Mouse (Mus musculus): ENCODE measurements around the gene Tubgcp6.

Gene Tubgcp6

DNA sequence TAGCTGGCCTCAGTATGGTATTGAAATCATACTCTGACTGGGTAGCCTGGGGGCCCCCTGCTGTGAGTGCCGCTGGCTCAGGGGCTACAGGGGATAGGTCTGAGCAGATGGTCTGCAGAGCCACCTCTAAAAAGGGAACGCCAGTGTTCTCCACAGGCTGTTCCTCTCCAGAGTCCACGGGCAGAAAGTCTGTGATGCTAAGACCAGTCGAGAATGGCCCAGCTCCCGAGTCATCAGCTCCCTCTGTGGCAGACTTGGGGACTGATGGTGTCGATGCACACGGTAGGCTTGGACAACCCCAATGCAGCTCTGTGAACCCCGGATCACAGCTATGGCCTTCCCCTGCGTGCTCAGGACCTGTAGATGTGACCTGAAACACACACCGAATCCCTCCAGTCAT is 19.0 kb downstream of the Tubgcp6 start:
- DNase-seq (ENCODE audit: low read depth, low spot score), result no peak

DNA sequence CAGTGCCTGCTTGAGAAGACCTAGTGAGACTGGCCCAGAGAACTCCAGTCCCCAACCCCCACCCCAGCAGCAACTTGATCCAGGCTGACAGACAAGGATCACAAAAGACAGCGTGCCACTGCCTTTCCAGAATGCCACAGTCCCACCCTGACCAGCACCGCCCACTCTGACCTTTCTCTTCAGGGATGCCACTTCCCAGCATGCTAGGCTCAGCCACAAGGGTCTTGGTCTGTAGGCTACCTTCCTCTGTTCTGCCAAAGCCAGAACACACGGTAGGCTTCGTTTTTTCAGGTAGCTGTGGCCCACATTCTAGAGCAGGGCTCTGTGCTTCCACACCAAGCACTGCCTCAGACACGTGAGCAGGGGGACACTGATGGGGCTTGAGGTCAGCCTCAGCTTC is 20.3 kb downstream of the Tubgcp6 start:
- DNase-seq (ENCODE audit: low read depth, low spot score), result no peak

DNA sequence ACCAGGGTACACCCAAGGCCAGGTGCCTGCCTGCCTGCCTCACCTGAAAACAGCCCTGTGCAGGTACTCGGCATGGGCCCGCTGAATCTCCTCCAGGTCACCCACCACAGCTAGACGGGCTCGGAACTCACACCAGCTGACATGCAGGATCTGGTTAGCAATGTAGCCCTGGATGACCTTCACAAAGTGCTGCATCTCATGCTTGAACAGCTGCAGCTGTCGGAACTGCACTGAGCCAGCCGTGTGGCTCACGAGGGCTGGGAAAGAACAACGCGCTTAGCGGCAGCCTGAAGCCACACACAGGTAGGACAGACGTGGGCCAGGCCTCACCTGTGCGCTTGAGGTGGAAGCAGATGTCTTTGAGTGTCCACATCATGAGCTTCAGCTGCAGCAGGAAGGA is 22.1 kb downstream of the Tubgcp6 start:
- DNase-seq (ENCODE audit: low read depth, low spot score), result no peak

DNA sequence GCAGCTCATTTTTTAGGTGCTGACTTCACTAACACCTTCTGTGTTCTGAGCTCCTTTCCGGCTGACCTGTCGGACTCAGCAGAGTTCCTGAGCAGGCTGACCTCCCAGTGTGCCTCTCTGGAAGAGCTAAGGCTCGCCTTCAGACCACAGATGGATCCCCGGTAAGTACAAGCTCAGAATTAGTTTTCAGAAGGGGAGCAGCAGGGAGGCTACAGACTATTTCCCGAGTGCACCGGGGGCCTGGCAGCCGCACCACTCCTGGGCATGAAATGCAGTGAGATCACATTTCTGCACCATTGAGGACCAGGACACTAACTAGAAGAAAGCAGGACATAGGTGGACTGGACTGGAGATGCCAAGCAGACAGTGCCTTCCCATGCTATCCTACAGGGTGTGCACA is 24.3 kb downstream of the Tubgcp6 start:
- no peak for DNase-seq (ENCODE audit: low read depth, low spot score)

DNA sequence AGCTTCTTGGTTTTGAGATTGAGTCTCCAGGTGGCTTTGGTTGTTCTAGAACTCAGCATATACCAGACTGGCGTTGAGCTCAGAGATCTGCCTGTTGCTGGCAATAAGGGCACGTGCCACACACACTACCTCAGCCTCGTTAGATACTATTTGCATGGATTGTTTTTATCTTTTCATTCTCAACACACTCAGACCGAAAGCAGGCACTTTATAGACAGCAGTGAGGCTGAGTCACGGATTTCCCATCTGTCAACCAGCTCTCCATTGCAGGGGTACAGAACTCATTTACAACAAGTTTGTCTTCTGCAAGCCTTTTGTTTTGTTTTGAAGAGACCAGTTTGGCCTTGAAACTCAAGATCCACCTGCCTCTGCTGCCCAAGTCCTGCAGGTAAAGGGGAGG is 25.5 kb downstream of the Tubgcp6 start:
- no peak for DNase-seq (ENCODE audit: low read depth, low spot score)

DNA sequence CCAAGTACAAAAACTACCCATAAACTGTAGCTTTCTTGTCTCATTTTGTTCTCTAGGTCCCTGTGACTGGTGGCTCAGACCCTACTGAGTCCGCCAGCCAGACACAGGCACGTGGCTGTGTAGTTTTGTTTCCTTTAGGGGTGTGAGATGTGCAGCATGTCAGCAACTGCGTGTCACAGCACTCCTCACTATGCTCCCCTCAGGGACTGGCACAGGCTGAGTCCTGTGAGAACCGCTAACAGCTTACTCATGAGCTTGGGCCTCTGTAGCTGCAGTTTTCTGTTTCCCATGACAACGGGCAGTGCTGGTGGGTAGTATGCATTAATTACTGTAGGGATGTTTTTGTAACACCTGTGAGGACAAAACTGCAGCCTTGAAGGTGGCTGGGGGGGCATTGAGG is 30.7 kb downstream of the Tubgcp6 start:
- no peak for DNase-seq (ENCODE audit: low read depth, low spot score)

DNA sequence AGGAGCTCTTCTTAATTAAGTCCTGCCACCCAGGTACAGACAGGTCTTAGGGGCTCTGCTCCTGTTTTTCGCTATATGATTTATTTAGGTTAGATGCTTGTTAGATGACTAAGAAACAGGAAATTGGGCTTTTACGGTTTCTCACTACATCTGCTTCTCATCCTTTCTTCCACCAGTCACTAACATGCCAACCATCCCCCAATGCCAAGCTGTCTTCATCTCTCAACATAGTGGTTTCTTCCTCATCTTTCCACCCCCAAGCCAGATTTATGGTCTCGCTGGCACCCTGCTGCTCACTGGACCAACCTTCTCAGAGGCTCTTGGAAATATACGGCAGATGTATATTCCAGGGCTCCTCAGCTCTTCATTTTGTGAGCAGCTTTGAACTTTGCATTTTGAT is 32.2 kb downstream of the Tubgcp6 start:
- DNase-seq (ENCODE audit: low read depth, low spot score), result no peak

DNA sequence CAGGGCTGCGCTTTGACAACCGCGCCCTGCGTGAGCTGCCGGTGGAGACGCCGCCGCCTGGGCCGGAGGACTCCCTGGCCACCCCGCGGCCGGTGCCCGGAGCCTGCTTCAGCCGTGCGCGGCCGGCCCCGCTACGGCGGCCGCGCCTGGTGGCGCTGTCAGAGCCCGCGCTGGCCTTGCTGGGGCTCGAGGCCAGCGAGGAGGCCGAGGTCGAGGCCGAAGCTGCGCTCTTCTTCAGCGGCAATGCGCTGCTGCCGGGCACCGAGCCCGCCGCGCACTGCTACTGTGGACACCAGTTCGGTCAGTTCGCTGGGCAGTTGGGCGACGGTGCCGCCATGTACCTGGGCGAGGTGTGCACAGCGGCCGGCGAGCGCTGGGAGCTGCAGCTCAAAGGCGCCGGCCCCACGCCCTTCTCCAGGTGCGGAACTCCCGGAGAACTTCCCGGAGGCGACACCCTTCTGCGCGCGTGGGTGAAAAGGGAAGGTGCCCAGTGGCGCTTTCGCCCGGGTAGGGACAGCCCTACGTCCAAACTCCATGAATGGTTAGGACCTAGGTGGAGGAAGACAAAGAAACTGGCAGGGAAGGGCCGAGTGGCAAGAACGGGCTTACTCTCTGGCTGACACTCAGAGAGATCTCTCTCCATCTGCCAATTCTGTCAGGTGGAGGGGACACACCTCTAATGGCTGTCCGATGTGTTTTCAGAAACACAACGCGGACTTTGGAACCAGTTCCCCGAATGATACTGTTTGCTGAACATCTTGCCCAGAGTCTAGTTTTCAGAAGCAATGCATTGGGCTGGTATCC is 33.5 kb downstream of the Tubgcp6 start:
- no peak for DNase-seq (ENCODE audit: low read depth, low spot score)

DNA sequence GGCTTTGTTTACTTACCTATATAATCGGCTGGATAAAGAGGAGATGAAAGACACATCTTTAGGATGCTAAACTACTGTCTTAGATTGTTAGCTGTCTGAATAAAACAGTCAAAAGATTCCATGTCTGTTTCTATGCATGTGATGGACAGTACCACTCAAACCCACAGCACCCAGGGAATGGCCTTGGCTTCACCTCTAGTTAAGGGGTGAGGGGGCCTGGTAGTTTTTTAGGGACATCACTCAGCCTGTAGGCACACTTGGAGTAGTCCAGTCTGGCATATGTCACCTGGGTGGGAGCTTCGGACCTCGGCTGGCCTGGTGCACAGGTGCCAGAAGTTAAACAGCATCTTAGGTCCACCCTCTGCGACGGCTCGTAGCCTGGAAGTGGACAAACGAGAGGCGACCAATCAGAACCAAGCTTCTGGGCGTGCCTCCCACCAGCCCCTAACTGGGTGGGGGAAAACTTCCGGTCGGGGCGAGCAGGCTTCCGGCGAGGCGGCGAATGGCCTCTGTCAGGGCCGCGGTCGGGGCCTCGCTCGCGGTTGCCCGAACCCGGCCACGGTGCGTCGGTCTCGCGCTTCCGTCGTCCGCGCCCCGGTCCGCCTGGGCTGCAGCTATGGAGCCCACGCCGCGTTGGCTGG is 34.2 kb downstream of the Tubgcp6 start, which contains the start of gene Selenoo:
Gene Selenoo, plus strand, starts transcription at position 478 of the 641 bp plus-strand sequence.
- DNase-seq (ENCODE audit: low read depth, low spot score), result peak; percentile 78

DNA sequence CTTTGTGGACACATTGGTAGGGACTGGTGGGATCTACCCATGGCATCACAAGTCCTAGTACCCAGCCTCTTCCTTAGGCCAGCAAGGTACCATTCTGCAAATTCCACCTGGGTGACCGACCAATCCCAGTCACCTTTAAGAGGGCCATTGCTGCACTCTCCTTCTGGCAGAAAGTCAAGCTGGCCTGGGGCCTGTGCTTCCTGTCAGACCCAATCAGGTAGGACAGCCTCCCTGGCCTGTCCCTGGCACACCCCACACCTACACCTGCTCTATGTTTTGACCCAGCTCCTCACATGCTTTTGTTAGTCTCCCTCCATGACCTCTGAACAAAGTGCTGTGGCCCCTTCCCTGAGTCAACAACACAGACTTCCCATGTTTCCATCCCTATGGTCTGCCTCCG is 38.1 kb downstream of the Tubgcp6 start:
- no peak for DNase-seq (ENCODE audit: low read depth, low spot score)

DNA sequence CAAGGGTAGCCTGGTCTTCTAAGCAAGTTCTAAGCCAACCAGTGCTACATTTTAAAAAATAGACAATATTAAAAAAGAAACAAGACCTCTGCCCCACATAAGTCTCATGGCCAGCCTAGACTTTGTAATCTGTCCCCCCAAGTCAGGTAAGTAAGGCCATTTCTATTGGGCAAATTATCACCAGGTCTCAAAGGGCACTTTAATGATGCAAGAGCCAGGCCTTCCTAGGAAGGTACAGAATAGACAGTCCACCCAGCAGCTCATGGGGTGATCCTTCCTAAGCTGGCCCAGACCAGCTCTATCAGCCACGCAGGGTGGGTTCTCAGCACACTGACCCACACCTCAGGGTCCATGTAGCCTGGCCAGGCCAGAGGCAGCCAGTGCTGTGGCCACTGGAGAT is 39.0 kb downstream of the Tubgcp6 start:
- no peak for DNase-seq (ENCODE audit: low read depth, low spot score)

DNA sequence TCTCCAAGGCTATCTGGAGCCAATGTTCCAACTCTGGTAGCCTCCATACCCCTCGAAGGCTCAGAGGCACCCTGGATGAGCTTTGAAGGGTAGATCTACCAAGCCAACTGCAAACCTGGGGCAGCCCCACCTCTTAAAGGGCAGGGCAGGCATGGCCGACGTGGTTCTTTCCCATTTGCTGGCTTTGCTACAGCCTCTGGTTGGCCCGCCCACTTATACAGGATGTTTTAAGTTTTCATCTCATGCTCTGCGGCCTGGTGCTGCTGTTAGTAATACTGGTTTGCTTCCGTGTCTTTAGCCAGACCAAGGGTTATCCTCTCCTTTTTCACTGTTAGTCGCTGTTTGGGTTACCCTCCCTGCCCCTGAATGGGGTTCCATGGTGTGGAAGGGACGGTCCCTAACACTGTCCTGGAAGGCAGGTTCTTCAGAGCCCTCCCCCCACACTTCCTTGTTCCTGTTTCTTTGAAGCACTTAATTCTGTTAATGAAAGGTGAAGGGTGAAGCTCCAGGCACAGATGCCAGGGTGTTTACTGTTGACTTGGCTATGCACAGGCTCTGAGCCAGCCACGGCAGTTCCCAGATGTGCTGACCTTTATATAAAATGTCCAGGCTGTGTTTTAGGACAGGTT is 44.6 kb downstream of the Tubgcp6 start:
- DNase-seq (ENCODE audit: low read depth, low spot score), result no peak

DNA sequence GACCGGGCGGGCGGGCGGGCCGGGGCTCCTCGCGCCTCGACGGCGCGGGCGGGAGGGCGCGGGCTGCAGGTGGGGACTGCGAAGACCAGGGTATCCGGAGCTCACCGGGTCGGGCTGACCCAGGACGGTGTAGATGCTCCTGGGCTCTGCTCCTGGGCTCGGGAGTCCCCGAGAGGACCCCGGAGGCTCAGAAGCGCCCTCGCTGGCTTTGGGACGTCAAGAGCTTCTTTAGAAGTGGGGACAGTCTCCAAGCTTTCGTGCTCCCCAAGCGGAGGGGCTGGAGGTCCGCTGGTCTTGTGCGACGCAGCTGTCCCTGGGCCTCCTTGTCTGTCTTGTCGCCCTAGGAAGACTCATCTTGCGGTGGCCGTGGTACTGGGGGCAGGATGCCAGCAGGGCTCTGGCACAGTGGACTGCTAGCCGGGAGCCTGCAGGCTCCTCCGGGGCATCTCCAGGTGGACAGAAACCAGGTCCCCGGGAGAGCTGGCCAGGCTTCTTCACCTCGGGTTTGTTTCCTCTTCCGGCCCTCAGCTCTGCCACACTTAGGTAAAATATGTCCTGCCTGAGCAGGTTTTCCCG is 46.7 kb downstream of the Tubgcp6 start:
- no peak for DNase-seq (ENCODE audit: low read depth, low spot score)

DNA sequence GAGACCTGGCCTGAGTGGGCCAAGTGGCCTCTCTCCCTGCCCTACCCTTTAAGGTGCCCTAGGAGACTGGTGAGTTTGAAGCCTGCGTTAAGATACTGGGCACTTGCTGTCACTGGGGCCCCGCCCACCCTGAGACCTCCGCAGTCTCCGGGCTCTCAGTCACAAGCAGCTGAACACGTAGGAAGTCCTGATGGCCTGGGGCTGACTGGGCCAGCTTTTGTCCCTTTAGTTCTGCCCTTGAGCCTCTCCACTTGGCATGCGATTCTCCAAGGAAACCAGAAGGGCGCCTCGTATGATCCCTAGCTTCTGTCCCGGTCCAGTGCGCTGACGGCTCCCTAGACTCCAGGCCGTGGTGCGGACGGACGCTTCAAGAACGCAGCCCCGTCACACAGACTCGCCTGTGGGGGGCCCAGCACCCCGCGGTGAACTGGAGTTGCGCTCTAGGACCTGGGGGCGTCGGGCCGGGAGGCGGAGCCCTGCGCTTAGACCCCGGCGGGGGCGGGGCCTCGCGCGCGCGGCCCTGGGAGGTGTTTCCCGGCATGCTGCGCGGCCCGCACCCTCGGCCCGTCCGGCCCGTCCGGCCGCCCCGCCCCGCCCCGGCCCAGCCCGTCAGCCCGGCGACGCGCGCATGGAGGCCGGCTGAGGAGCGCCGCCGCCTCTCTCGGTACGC is 47.3 kb downstream of the Tubgcp6 start:
- peak; percentile 64 for DNase-seq (ENCODE audit: low read depth, low spot score)

DNA sequence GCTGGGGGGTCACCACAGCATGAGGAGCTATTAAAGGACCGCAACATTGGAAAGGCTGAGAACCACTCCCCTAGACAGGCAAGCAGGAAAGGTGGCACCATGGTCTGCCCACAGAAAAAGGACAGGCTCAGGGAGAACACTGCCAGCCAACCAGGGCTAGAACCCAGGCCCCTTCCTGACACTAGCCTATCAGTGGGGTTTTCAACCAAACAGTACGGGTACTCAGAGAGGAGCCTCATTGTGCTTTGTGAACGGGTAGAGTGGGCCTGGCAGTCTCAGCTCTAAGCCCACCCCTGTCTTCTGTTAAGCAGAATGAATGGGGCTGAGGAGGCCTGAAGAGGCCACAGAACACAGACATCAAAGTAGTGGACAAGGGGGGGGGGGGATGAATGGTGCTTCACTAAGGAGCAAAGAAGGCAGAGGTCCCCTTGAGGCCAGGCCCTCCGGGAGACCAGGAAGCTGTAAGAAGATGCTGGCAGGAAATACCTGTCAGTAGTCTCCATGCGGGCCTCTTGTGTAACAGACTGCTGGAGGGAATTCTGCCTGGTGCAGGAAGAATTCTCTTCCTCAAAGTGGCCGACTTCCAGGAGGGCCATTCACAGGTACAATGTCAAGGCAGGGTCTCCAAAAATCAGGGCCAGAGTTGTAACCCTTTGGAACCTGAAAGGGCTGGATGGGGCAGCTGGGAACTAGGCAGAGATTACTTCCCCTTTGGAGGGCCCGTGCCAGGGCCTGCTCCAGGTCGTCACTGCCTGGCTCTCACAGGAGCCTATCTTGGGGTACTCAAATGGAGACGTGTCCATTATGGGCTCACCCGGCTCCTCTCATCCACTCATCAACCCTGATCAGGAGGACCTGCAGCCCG is 48.1 kb downstream of the Tubgcp6 start, which contains the start of gene Trabd:
Gene Trabd, plus strand, starts transcription at position 512 of the 865 bp plus-strand sequence.
- DNase-seq (ENCODE audit: low read depth, low spot score), result no peak

DNA sequence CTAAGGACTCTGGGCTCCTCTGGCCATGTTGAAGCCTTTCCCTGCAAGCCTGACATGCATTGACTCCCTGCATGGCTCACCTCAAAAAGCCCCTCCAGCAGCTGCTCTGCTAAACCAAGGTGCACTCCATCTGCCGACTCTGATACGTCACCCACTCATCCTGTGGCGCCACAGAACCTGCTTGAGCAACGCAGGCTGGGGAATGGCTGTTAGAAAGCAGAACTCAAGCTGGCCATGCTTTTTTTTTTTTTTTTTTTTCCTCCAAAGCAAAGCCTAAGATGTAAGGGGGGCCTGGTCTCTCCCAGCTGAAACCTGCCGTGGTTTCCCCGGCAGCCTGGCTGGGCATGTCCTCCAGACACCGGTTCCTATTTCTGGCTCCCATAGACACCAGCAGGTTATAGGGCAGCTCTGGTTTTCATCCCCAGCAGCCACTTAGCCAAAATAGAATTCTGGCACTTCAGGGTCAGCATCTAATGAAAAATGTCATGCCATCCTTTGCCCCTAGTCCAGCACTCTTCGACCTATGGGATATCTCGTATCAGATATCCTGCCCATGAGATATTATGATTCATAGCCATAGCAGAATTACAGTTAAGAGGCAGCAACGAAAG is 48.8 kb downstream of the Tubgcp6 start:
- DNase-seq (ENCODE audit: low read depth, low spot score), result no peak

DNA sequence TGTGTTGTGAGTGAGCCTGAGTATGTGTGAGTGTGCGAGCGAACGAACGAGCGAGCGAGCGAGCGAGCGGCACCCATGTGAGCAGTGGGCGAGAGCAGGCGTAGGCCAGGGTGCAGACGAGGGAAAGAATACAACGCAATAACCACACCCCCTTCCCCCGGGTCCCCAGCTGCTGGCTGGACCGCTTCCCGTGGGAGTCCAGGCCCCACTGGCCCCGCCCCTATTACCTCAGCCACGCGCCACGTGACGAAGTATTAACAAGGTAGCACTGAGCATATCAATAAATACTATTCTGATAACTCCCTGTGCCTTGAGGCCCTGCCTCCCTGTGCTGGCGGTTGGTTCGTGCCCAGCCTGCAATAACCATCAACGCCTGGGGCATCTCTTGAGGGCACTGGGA is 52.3 kb downstream of the Tubgcp6 start:
- DNase-seq (ENCODE audit: low read depth, low spot score), result no peak

DNA sequence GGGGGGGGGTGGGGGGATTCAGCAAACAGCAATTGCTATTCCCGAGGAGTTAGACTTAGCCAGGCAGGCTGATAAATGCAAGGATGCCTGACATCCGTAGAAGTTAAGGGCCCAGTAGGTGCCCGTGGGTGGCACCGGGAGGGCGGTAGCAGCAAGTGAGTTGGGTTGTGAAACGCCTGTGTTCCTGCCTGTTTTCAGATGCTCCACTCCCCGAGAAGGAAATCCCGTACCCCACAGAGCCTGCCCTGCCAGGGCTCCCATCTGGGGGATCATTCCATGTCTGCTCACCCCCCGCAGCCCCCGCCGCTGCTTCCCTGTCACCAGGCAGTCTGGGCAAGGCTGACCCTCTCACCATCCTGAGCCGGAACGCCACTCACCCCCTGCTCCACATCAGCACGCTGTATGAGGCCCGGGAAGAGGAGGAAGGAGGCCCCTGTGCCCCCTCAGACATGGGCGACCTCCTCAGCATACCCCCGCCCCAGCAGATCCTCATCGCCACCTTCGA is 53.5 kb downstream of the Tubgcp6 start:
- DNase-seq (ENCODE audit: low read depth, low spot score), result no peak

DNA sequence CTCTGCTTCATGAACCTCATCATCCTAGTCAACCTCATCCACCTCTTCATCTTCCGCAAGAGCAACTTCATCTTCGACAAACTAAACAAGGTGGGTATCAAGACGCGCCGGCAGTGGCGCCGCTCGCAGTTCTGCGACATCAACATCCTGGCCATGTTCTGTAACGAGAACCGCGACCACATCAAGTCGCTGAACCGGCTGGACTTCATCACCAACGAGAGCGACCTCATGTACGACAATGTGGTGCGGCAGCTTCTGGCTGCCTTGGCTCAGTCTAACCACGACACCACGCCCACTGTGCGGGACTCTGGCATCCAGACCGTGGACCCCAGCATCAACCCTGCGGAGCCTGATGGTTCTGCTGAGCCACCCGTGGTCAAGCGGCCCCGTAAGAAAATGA is 54.7 kb downstream of the Tubgcp6 start:
- no peak for DNase-seq (ENCODE audit: low read depth, low spot score)

DNA sequence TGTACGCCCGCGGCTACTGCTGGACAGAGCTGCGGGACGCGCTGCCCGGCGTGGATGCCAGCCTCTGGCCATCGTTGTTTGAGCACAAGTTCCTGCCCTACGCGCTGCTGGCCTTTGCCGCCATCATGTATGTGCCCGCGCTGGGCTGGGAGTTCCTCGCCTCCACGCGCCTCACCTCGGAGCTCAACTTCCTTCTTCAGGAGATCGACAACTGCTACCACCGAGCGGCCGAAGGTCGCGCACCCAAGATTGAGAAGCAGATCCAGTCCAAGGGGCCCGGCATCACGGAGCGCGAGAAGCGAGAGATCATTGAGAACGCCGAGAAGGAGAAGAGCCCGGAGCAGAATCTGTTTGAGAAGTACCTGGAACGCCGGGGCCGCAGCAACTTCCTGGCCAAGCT is 55.3 kb downstream of the Tubgcp6 start:
- no peak for DNase-seq (ENCODE audit: low read depth, low spot score)

All from c-Kit-negative CD71-positive TER-119-positive erythroid progenitor cells, embryonic 14.5 days (primary cell).